ENCODE assay signal across 8 mouse cellular contexts in the genomic region with DNA sequence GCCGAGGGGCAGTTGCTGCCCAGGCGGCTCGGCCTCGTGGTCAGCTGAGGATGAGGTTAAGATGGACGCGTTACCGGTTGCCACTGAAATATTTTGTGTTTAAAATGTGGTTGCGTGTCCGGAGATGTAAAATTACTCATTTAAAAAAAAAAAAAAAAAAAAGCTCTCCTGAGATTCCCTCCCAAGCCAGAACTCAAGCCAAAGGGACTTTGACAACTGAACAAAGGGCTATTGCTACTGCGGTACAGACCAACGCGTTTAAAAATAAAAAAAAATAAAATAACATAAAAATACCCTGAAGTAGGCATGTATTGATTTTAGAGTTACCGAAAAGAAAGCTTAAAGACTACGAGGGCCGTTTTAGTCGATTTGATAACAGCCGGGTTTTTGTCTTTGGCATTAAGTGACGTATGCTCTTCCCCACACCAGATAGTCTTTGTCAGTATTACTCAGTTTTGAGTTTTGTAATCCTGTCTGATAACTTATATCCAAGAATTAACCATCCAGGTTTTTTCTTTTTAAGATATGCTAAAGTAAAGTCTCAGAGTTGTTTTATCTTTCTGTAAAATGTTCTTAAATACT. TPM values are rescaled to one million over a fixed set of nuclear protein-coding genes. Genes with fewer than 3 reads are reported as not detected.
DNase-seq lines count a peak whose midpoint lies in the region; ATAC-seq and TF ChIP-seq lines count a peak whose summit lies in the region.

No protein-coding gene starts in this region.

- H3K36me3 ChIP-seq in heart, embryonic 11.5 days (ENCODE audit: control insufficient read depth, insufficient read depth, low read length), result peaks cover 3% of the 10 kb centered on the region; the same call in 1 of the 2 replicates
- peaks cover 5% of the 10 kb centered on the region for H3K36me3 ChIP-seq in ES-Bruce4 (ENCODE audit: control insufficient read depth, insufficient read depth, low read length, poor library complexity, severe bottlenecking)
- peaks cover 5% of the 10 kb centered on the region for H3K36me3 ChIP-seq in heart, embryonic 16.5 days (ENCODE audit: control insufficient read depth, insufficient read depth)
- peaks cover 10% of the 10 kb centered on the region for H3K36me3 ChIP-seq in midbrain, embryonic 10.5 days

- DNase-seq in heart, postnatal 4 days, result no peak
- DNase-seq in midbrain, embryonic 10.5 days (ENCODE audit: low spot score), result no peak
- DNase-seq in gastrocnemius, postnatal 36 days, result no peak
- no peak for DNase-seq in frontal cortex, postnatal 25 days (ENCODE audit: low spot score in 2 of 2)
- DNase-seq in adipocyte (ENCODE audit: low spot score), result no peak

- no peak for TF ChIP-seq EP300 in ES-Bruce4 (IDR thresholded peaks at IDR 0.05; ENCODE audit: insufficient read depth, low read depth, low read length)

- H3K27ac ChIP-seq in heart, embryonic 11.5 days (ENCODE audit: low read depth, low read length), result peak overlapping the region; percentile 100
- peak overlapping the region; percentile 99 for H3K27ac ChIP-seq in ES-Bruce4 (ENCODE audit: insufficient read depth, low read length)
- H3K27ac ChIP-seq in heart, embryonic 16.5 days (ENCODE audit: low read length), result peak overlapping the region; percentile 100
- peak overlapping the region; percentile 97 for H3K27ac ChIP-seq in midbrain, embryonic 10.5 days (replicated peaks)

- peak overlapping the region; percentile 74 for H3K4me3 ChIP-seq in heart, embryonic 11.5 days (ENCODE audit: low read depth, low read length)
- H3K4me3 ChIP-seq in ES-Bruce4 (ENCODE audit: low read depth, low read length), result peak overlapping the region; percentile 92
- peak overlapping the region; percentile 81 for H3K4me3 ChIP-seq in heart, embryonic 16.5 days (ENCODE audit: low read length)
- H3K4me3 ChIP-seq in midbrain, embryonic 10.5 days, result peak overlapping the region; percentile 72

- peak overlapping the region; percentile 83 for H3K4me2 ChIP-seq in heart, embryonic 11.5 days
- peak overlapping the region; percentile 87 for H3K4me2 ChIP-seq in heart, embryonic 16.5 days (ENCODE audit: low read depth, low read length)

- no peaks in the 10 kb centered on the region for H3K27me3 ChIP-seq in heart, embryonic 11.5 days (ENCODE audit: control insufficient read depth, insufficient read depth, low read length)
- H3K27me3 ChIP-seq in ES-Bruce4 (ENCODE audit: control insufficient read depth, insufficient read depth, low read length, poor library complexity, severe bottlenecking), result no peaks in the 10 kb centered on the region
- H3K27me3 ChIP-seq in heart, embryonic 16.5 days (ENCODE audit: control insufficient read depth, insufficient read depth, low read length), result no peaks in the 10 kb centered on the region
- no peaks in the 10 kb centered on the region for H3K27me3 ChIP-seq in midbrain, embryonic 10.5 days (ENCODE audit: low read depth, poor library complexity, severe bottlenecking)

- H3K9ac ChIP-seq in heart, embryonic 11.5 days (ENCODE audit: low read depth, low read length), result peak overlapping the region; percentile 93
- H3K9ac ChIP-seq in ES-Bruce4 (ENCODE audit: low read depth, poor library complexity, severe bottlenecking), result peak overlapping the region; percentile 90
- peak overlapping the region; percentile 91 for H3K9ac ChIP-seq in heart, embryonic 16.5 days (ENCODE audit: low read length)

- no peak for TF ChIP-seq CTCF in ES-Bruce4 (IDR thresholded peaks at IDR 0.05; ENCODE audit: low read depth, low read length)

- H3K9me3 ChIP-seq in heart, embryonic 11.5 days (replicated peaks; ENCODE audit: control insufficient read depth, low read length), result no peaks in the 10 kb centered on the region
- no peaks in the 10 kb centered on the region; the same call in 1 of the 2 replicates for H3K9me3 ChIP-seq in ES-Bruce4 (replicated peaks; ENCODE audit: control insufficient read depth, insufficient read depth, low read length, poor library complexity, severe bottlenecking)
- H3K9me3 ChIP-seq in heart, embryonic 16.5 days (replicated peaks; ENCODE audit: control insufficient read depth, low read length), result no peaks in the 10 kb centered on the region
- H3K9me3 ChIP-seq in midbrain, embryonic 10.5 days (replicated peaks), result no peaks in the 10 kb centered on the region

- under 1% methylated on average over 18 of the region's 18 CpGs for WGBS in heart, embryonic 11.5 days (ENCODE audit: insufficient replicate concordance)
- WGBS in heart, embryonic 16.5 days, result under 1% methylated on average over 18 of the region's 18 CpGs
- under 1% methylated on average over 18 of the region's 18 CpGs for WGBS in midbrain, embryonic 10.5 days

- intact Hi-C loops in gastrocnemius, postnatal 36 days (cut with DNase I), result loop anchor here (2.0 kb wide), 2 partner anchors 151 to 279 kb away; partner anchors contain the start of gene H2afz

- H3K4me1 ChIP-seq in heart, embryonic 11.5 days (ENCODE audit: control insufficient read depth, insufficient read depth, low read length), result no peaks in the 10 kb centered on the region
- no peaks in the 10 kb centered on the region for H3K4me1 ChIP-seq in ES-Bruce4 (ENCODE audit: control insufficient read depth, insufficient read depth, low read length)
- H3K4me1 ChIP-seq in heart, embryonic 16.5 days (ENCODE audit: control insufficient read depth, insufficient read depth, low read length), result peaks cover 7% of the 10 kb centered on the region
- H3K4me1 ChIP-seq in midbrain, embryonic 10.5 days, result peaks cover 5% of the 10 kb centered on the region

- no peak for TF ChIP-seq POLR2A in ES-Bruce4 (IDR thresholded peaks at IDR 0.05; ENCODE audit: insufficient read depth, low read length)

- ATAC-seq in heart, embryonic 11.5 days (replicated peaks; ENCODE audit: insufficient number of reproducible peaks, low FRiP score, low TSS enrichment), result no peak
- no peak for ATAC-seq in heart, embryonic 16.5 days (replicated peaks; ENCODE audit: extremely low read depth, insufficient read depth, low FRiP score)

RNA-seq across cellular contexts. Expression of gene Mttp, which starts 0.6 kb away (rescaled TPM):
- polyA plus RNA-seq in heart, embryonic 11.5 days (2014; fragmentation: Nextera tagmentation; extraction: Ambion mirVana), result 8.0 and 8.7 TPM in 2 replicates
- total RNA-seq in heart, postnatal 4 days (2021), result 1 to 10 TPM; 8.9 to 9.9 TPM
- 5.3 and 6.2 TPM in 2 replicates for polyA plus RNA-seq in ES-Bruce4 (2011; ENCODE audit: insufficient read depth, insufficient read length, low read depth, missing spikeins)
- 6.5 and 7.9 TPM in 2 replicates for polyA plus RNA-seq in heart, embryonic 16.5 days (2015; fragmentation: Nextera tagmentation; extraction: Ambion mirVana)
- polyA plus RNA-seq in midbrain, embryonic 10.5 days (2016; fragmentation: Nextera tagmentation; extraction: Ambion mirVana), result 11.3 and 12.5 TPM in 2 replicates
- total RNA-seq in gastrocnemius, postnatal 36 days (2021), result 1 to 10 TPM; 1.2 to 1.5 TPM

RNA-seq across cellular contexts. Expression of gene Trmt10a, which starts 0.9 kb away (rescaled TPM):
- polyA plus RNA-seq in heart, embryonic 11.5 days (2014; fragmentation: Nextera tagmentation; extraction: Ambion mirVana), result 10.8 and 15.9 TPM in 2 replicates
- 1 to 10 TPM; 4.4 to 6.1 TPM for total RNA-seq in heart, postnatal 4 days (2021)
- 27.6 and 29.1 TPM in 2 replicates for polyA plus RNA-seq in ES-Bruce4 (2011; ENCODE audit: insufficient read depth, insufficient read length, low read depth, missing spikeins)
- 5.2 and 7.0 TPM in 2 replicates for polyA plus RNA-seq in heart, embryonic 16.5 days (2015; fragmentation: Nextera tagmentation; extraction: Ambion mirVana)
- 17.8 and 19.5 TPM in 2 replicates for polyA plus RNA-seq in midbrain, embryonic 10.5 days (2016; fragmentation: Nextera tagmentation; extraction: Ambion mirVana)
- 1 to 10 TPM; 1.9 to 2.1 TPM for total RNA-seq in gastrocnemius, postnatal 36 days (2021)

RNA-seq across cellular contexts. Expression of gene 4930579F01Rik, which starts 49.5 kb away (rescaled TPM):
- not detected in 2 replicates for polyA plus RNA-seq in heart, embryonic 11.5 days (2014; fragmentation: Nextera tagmentation; extraction: Ambion mirVana)
- total RNA-seq in heart, postnatal 4 days (2021), result not detected
- polyA plus RNA-seq in ES-Bruce4 (2011; ENCODE audit: insufficient read depth, insufficient read length, low read depth, missing spikeins), result not detected in 2 replicates
- not detected in 2 replicates for polyA plus RNA-seq in heart, embryonic 16.5 days (2015; fragmentation: Nextera tagmentation; extraction: Ambion mirVana)
- not detected in 2 replicates for polyA plus RNA-seq in midbrain, embryonic 10.5 days (2016; fragmentation: Nextera tagmentation; extraction: Ambion mirVana)
- total RNA-seq in gastrocnemius, postnatal 36 days (2021), result not detected
